Mouse (Mus musculus): Measurements from ENCODE around the gene Mthfd1l.
A peak's percentile ranks its signal among the peaks of the same experiment; 100 is the strongest.
"Not testable (repeated sequence)": the region's sequence is repeated elsewhere in the genome, so short reads cannot be mapped to it uniquely, and the experiment has no call there.

Gene Mthfd1l

GRCm38 (mm10) chr10:4047666-4048065 lies 74.7 kb downstream of the Mthfd1l start:
- no peak for DNase-seq

- no peak for DNase-seq
These were observed 77.3 kb downstream of the Mthfd1l start for GRCm38 (mm10) chr10:4050236-4050635.

DNA sequence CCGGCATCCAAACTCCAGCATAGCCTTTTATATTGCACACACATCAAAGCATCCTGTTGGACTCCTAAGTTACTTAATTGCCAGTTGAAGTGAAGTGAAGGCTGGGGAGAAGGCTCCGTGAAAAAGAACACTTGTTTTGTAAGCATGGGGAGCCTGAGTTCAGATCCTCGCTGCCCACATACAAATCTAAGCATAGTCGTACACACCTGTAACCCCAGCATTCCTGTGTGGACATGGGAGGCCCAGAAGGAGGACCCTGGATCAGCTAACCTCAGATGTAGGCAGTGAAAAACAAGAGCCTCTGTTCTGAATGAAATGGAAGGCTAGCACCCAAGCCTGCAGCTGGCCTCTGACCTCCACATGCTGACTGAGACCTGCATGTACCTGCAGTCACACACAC lies 79.8 kb downstream of the Mthfd1l start:
- DNase-seq, result no peak

DNA sequence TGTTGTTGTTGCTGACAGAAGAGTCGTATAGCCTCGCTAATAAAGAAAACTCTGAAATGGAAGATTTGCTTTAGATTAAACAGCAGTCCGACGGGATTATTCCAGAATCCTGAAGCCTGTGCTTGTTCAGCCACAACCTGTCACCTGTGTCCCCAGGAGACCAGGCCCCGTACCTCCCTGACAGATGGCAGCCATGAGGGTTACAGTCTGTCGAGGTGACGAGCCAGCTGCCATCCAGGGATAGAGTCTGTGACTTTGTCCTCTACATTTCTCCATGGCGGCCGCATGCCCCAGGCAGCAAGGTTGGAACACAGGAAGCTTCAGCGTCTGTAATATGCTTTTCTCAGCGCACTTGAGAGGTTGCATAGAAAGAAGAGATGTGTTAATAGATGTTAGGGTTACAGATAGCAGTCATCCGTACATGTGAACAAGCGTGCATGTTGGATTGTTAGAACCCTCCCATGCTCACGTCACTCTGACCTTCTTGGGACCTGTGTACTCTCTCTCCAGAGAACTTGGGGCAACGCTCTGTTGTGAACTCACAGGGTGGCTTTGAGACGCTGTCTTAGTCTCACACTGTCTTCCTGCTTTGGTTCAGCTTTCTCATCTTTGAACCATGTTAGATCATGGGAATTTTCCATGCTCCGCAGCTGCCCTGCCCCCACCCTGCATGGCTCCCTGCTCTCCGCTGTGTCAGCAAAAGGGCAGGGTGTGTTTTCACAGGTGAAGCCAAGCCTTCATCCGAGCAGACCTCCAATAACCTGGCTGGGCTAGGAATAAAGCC lies 80.6 kb downstream of the Mthfd1l start:
- DNase-seq, result peak; percentile 77 to 87

- DNase-seq, result no peak
These were observed 81.7 kb downstream of the Mthfd1l start for GRCm38 (mm10) chr10:4054589-4054988.

DNA sequence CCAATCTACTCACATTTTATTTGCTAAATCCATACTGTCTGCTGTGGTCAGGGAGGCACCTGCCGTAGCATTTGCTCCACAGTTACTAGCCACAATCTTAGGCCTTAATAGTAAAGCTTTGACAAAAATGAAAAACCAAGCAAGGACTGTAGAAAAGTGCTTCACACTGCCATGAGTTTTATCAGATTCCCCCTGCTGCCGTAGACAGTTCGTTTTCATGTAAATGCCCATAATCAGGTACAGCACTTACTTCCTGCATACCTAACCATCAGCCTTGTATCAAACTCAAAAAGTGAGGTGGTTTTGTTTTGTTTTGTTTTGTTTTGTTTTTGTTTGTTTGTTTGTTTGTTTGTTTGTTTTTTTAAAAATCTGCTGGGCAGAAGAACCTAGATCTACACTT lies 84.5 kb downstream of the Mthfd1l start:
- no peak for DNase-seq

GRCm38 (mm10) chr10:4057832-4058231 lies 84.9 kb downstream of the Mthfd1l start:
- no peak for DNase-seq

- DNase-seq, result no peak
These were observed 88.4 kb downstream of the Mthfd1l start for GRCm38 (mm10) chr10:4061071-4061987.

DNA sequence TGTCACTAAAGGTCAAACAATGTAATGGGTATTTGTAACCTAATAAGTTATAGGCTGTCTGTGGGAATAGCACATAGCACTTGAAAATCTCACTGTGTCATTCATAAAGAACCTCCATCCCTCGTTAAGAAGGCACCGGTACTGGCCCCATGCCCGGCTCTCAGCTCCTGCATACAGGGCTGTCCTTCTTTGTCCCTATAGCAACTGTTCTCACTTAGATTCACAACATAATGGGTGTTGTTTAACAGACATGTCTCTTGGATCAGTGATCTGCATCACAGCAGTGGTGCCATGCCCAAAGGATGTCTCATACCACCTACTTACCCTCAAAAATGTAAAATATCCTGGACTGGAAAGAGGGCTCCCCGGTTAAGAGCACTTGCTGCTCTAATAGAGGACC lies 90.6 kb downstream of the Mthfd1l start:
- no peak for DNase-seq

GRCm38 (mm10) chr10:4065295-4066084 lies 92.6 kb downstream of the Mthfd1l start:
- peak in 1 of 2 experiments; percentile 13 for DNase-seq

DNA sequence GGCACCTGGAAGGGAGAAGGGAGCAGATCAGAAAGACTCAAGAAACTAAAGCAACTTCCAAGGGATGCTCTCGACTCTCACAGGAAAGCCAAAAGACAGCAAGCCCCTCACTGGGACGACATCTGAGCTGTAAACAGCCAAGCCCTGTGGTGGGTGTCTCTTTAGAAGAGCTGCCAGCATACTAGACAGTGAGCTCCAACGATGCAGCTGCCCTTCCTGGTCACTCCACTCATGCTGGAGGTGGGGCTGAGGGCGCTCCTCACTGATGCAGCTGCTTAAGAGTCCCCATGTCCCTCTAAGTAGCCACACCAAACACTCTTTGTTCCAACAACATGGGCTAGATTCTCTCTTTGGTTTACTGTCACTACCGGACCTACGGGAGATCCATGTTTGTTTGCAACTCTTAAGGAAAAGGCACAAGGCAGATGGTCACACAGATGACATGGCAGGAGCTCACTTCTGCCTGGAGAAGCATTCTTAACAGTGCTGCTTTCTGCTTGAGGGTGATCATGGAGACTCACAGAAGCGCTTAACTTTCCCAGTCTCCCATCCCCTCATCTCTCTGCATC lies 96.4 kb downstream of the Mthfd1l start:
- no peak for DNase-seq

DNA sequence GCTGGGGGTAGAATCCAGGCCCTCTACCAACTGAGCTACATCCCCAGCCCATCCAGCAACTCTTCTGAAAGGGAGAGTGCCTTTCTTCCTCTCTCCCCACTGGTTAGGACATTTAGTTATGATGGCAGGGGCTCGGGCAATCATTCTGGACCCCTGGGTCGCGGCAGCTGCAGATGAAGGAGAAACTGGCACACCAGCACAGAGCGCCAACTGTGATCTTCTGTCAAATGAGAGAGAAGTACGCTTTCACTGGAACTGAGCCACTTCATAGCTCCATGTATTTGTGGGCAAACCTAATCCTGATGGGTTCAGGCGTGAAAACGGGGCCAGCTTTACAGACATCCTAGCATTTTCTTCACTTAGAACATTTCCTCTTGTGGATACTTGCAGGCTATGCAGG lies 97.1 kb downstream of the Mthfd1l start:
- no peak for DNase-seq

- DNase-seq, result no peak
These were observed 98.3 kb downstream of the Mthfd1l start for GRCm38 (mm10) chr10:4071069-4071844.

DNA sequence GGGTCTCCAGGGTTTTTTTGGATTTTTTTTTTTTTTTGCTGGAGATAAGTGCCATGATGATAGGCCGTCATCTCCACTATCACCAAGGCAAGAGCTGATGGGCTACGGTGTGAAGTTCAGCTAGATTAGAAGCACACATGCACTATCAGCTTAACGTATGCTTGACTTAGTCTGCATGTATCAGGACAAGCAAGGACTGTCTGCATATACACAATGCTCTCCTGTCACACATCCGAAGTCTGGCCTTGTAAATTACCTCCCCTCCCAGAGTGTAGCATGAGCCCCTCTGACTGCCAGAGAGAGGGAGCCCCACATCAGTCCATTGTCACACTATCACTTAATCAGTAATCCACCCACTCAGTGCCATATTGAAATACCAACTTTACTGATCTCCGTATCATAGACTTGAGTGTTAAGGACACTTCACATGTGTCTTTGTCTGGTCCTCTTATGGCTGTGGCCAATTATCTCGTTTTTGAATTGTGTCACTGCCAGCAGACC lies 99.0 kb downstream of the Mthfd1l start:
- DNase-seq, result no peak

DNA sequence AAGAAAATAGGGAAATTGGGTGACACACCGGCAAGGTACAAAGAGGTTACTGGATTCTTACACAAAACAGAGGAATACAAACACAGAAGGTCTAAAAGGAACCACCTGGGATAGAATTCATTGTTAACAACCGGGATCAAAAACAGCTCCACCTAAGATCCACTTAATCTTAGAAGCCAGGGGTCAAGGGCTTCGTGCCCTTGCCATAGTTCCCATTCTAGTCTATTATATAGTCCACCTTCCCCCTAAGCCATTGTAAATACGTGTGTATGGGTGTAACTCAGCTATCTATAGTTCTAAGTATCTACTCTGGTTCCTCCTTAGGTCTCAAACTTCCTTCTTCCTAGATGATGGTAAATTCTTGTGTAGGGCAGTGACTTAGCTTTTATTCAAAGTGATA lies 99.6 kb downstream of the Mthfd1l start:
- not testable (repeated sequence) for DNase-seq

DNA sequence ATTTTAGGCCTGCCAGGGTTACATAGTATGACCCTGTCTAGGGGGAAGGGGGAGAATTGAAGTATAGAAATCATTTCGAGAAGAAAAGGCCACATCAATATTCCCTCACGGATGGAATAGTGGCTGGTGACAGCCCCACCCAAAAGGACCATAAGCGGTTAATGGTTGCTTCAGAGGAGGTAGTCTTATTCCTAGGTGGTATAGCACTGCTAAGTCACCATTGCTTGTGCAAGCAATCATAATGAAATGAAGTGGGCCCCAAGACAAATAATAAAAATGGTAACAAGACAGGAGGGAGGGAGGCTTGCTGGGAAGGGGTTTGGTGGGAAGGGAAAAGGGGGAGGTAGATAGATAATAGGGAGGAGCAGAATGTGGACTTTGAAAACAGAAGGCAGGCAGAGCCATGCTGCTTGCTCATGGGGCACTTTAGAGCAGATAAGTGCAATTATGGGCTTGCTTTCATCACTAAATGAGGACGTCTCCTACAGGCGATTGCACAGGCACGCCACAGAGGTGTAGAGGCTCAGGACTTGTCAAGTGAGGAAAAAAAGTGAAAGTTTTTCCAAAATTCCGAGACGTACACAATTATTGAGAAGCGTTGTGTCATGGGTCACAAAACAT lies 105.4 kb downstream of the Mthfd1l start:
- no peak for DNase-seq

DNA sequence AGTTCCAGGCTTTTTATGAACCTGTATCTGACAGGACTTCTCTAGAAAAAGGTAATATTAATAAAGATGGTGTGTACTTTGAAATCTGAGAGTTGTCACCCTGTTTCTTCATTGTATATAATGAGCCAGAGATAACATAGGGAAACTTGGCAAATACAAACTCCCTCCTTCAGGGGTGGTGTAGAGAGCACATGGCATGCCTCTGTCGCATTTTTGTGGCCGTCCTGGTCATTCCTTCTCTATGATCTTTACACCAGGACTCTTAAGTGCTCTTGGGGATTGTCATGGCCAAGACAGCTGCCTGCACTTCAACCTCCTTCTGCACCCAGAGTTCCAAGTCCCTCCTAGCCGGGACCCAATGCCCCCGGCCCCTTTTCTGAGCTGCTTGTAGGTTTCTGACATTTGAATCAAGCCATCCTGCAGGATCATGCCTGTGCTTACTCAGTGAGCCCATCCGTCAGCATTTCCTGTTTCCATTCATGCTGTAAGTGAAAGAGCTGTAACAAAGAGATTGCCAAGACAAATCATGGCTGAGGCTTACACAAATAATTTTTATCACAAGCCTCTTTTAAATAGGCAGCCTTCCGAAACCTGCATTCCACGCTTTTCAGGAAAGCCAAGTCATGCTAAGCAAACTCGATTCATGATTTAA lies 106.2 kb downstream of the Mthfd1l start:
- peak in 1 of 2 experiments; percentile 12 for DNase-seq

DNA sequence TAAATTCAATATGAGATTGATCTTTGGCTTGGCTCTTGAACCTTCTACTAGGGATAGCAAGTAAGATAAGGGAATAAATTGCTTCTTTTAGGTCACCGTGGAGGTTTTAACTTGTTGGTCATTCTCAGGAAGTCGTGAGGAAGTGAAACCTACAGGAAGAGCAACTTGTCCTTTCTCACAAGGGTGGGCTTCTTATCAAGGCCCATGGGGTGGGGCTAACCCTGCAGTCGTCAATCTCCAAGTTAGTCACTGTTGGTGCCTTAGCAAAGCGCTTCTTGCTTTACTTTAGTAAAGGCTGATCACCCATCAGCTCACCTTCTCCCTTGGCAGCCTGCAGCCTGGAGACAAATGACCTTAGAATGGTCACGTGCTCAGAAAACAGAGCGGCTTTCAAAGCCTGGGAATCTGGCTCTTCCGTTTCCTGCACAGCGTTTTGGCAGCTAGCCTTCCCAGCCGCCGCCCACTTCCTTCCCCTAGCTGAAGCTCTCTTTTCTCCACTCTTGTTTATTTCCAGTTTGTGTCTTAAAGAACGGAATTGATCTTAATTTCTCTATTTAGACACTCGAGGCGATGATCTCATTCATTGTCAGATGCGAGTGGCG lies 106.8 kb downstream of the Mthfd1l start:
- peak; percentile 83 to 87 for DNase-seq

DNA sequence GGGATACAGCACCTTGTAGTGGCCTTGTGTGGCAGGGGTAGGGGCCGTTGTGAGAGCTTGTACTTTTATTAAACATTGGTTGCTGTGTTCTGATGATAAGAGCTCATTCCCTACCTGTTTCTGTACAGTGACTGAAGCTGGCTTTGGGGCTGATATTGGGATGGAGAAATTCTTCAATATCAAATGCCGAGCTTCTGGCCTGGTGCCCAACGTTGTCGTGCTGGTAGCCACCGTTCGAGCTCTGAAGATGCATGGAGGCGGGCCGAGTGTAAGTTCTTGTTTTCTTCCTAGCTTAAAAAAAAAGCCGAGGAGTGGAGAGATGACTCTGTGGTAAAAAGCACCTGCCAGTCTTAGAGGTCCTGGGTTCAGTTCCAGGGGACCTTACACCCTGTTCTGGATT lies 110.7 kb downstream of the Mthfd1l start:
- DNase-seq, result no peak

DNA sequence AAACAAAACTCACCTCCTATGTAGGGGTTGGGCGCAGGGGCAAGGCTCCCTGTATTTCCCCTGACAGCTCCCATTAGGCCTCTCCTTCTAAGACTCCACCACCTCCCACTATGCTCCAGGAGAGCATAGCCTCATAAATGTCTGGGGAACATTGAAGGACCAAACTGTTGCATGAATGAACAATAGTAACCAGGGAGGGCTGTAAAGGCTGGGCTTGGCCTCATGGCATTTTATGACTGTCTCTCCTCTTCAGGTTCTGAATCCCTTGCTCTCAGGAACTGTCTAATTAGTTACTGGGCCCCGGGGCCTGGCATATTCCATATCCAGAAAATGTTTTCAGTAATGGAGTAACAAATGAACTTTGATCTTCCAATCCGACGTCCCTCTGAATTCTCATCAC lies 112.0 kb downstream of the Mthfd1l start:
- no peak for DNase-seq

Data from kidney, postnatal 25 days (tissue).